Mouse (Mus musculus) midbrain, postnatal 0 days (tissue): Measurements from ENCODE around the gene Fuz. TPM values are rescaled to one million over a fixed set of nuclear protein-coding genes. Genes with fewer than 3 reads are reported as not detected.

Experiments
- ATAC-seq: fragments of 200-750 bp; cut with Nextera tagmentation; 2 replicates; pipeline ENCODE4 v1.8.0; 2017; ENCODE audit warnings: moderate number of reproducible peaks, mild to moderate bottlenecking, moderate TSS enrichment, moderate library complexity; ENCODE audit not compliant: low FRiP score
- DNase-seq: peaks from one replicate; pipeline ENCODE4 v3.0.0-alpha.2; 2015; ENCODE audit warnings: low spot score
- H3K27ac ChIP-seq: fragments of 300-500 bp; sonication (generic); 2 replicates; pipeline ENCODE4 v1.5.1; 2014; ENCODE audit warnings: low read depth, mild to moderate bottlenecking, low read length, mixed read lengths
- H3K27me3 ChIP-seq: fragments of 300-500 bp; sonication (generic); 2 replicates; pipeline ENCODE4 v1.6.1; 2014; ENCODE audit warnings: low read length, control low read depth, mixed read lengths; ENCODE audit not compliant: insufficient read depth
- H3K36me3 ChIP-seq: fragments of 300-500 bp; sonication (generic); 2 replicates; pipeline ENCODE4 v1.6.1; 2014; ENCODE audit warnings: low read length, control low read depth, mixed read lengths; ENCODE audit not compliant: insufficient read depth
- H3K4me1 ChIP-seq: fragments of 300-500 bp; sonication (generic); 2 replicates; pipeline ENCODE4 v1.6.1; 2014; ENCODE audit warnings: mild to moderate bottlenecking, control low read depth, antibody characterized with exemption, low read length, mixed read lengths; ENCODE audit not compliant: insufficient read depth
- H3K4me2 ChIP-seq: fragments of 300-500 bp; sonication (generic); 2 replicates; pipeline ENCODE4 v1.6.1; 2014; ENCODE audit warnings: low read depth, mild to moderate bottlenecking, low read length, mixed read lengths; ENCODE audit not compliant: poor library complexity, severe bottlenecking
- H3K4me3 ChIP-seq: fragments of 300-500 bp; sonication (generic); 2 replicates; pipeline ENCODE4 v1.5.1; 2014; ENCODE audit warnings: low read depth, mild to moderate bottlenecking, low read length, moderate library complexity
- H3K9ac ChIP-seq: fragments of 300-500 bp; sonication (generic); replicated peaks from 2 replicates; pipeline ENCODE4 v1.6.1; 2014; ENCODE audit warnings: mild to moderate bottlenecking, low read length, moderate library complexity, mixed read lengths; ENCODE audit not compliant: poor library complexity, severe bottlenecking
- H3K9me3 ChIP-seq: fragments of 300-500 bp; sonication (generic); 2 replicates; pipeline ENCODE4 v1.6.1; 2016; ENCODE audit warnings: low read length, control low read depth
- CTCF ChIP-seq: IDR thresholded peaks from 2 replicates; pipeline ENCODE4 v1.5.1; 2016; ENCODE audit warnings: antibody characterized with exemption, mild to moderate bottlenecking
- WGBS: fragments of 180-500 bp; shearing (Covaris S2); extraction: QIAGEN DNeasy Blood & Tissue Kit; methylation state at CpG from one replicate; pipeline ENCODE4 v1.1.7; 2014; 5-methylcytosine and 5-hydroxymethylcytosine counted together
- polyA plus RNA-seq: library from polyadenylated mRNA; unstranded; fragments of >200 nt; fragmentation: Nextera tagmentation; extraction: Ambion mirVana; gene quantifications from 2 replicates; pipeline ENCODE4 v1.2.1, GENCODE M21; 2015
- total RNA-seq: library from RNA; depleted of rRNA; stranded (reverse); fragments of >200 nt; gene quantifications from 2 replicates; pipeline ENCODE4 v1.2.3, GENCODE M21; 2014

Fuz gene
- total and polyA plus RNA-seq, 2 experiments from 2014 or later = 15.4 to 22.4 TPM

GRCm38 (mm10) chr7:44857905-44858304 lies 38.0 kb upstream of the Fuz start:
- H3K36me3 ChIP-seq = peaks cover 14% of the 10 kb centered on the region
- no peaks in the 10 kb centered on the region for H3K27me3 ChIP-seq
- no peaks in the 10 kb centered on the region for H3K9me3 ChIP-seq
- H3K9ac ChIP-seq = peak overlapping the region; percentile 85
- ATAC-seq (no peak), DNase-seq (no peak)
- peak overlapping the region; percentile 61 for H3K4me3 ChIP-seq
- no peak for TF ChIP-seq CTCF
- peak overlapping the region; percentile 72 for H3K4me2 ChIP-seq
- WGBS = 29% methylated on average over 8 of the region's 8 CpGs
- peak overlapping the region; percentile 88 for H3K27ac ChIP-seq
- H3K4me1 ChIP-seq = peaks cover 11% of the 10 kb centered on the region; the same call in 1 of the 2 replicates

- Histone ChIP-seq H3K4me3 (no peak overlapping the region), H3K4me2 (no peak overlapping the region), H3K9me3 (no peaks in the 10 kb centered on the region), H3K4me1 (peaks cover 11% of the 10 kb centered on the region; the same call in 1 of the 2 replicates), H3K9ac (no peak overlapping the region), H3K36me3 (peaks cover 31% of the 10 kb centered on the region), H3K27ac (no peak overlapping the region), H3K27me3 (no peaks in the 10 kb centered on the region)
- ATAC-seq = no peak
- 91% methylated on average over 11 of the region's 11 CpGs for WGBS
- no peak for TF ChIP-seq CTCF
- no peak for DNase-seq
Measured at GRCm38 (mm10) chr7:44859896-44860295, 36.0 kb upstream of the Fuz start.

GRCm38 (mm10) chr7:44860576-44861428 lies 35.1 kb upstream of the Fuz start:
- Histone ChIP-seq H3K9ac (no peak overlapping the region), H3K27me3 (no peaks in the 10 kb centered on the region), H3K4me3 (no peak overlapping the region), H3K4me1 (peaks cover 11% of the 10 kb centered on the region; the same call in 1 of the 2 replicates), H3K4me2 (no peak overlapping the region), H3K36me3 (peaks cover 35% of the 10 kb centered on the region), H3K9me3 (no peaks in the 10 kb centered on the region), H3K27ac (no peak overlapping the region; the same call in 1 of the 2 replicates)
- DNase-seq (peak; percentile 72), ATAC-seq (peak; percentile 35; the same call in 1 of the 2 replicates)
- WGBS = 54% methylated on average over 22 of the region's 22 CpGs
- TF ChIP-seq CTCF = peak; percentile 89

- H3K4me1 ChIP-seq = peaks cover 15% of the 10 kb centered on the region; the same call in 1 of the 2 replicates
- 73% methylated on average over 14 of the region's 14 CpGs for WGBS
- H3K27ac ChIP-seq = no peak overlapping the region
Measured at GRCm38 (mm10) chr7:44861429-44861816, 34.5 kb upstream of the Fuz start.

GRCm38 (mm10) chr7:44862434-44862833 lies 33.4 kb upstream of the Fuz start:
- Histone ChIP-seq H3K27ac (no peak overlapping the region), H3K4me2 (no peak overlapping the region), H3K9ac (no peak overlapping the region), H3K27me3 (no peaks in the 10 kb centered on the region), H3K36me3 (peaks cover 38% of the 10 kb centered on the region), H3K9me3 (no peaks in the 10 kb centered on the region), H3K4me1 (peaks cover 21% of the 10 kb centered on the region; the same call in 1 of the 2 replicates), H3K4me3 (no peak overlapping the region)
- no peak for DNase-seq
- no peak for TF ChIP-seq CTCF
- WGBS = 89% methylated on average over 8 of the region's 8 CpGs
- ATAC-seq = no peak

More at GRCm38 (mm10) chr7:44861429-44861816, 34.5 kb upstream of the Fuz start:
- TF ChIP-seq CTCF = no peak
- no peak for DNase-seq
- H3K36me3 ChIP-seq = peaks cover 37% of the 10 kb centered on the region
- H3K9ac ChIP-seq = no peak overlapping the region
- ATAC-seq = no peak
- H3K4me3 ChIP-seq = no peak overlapping the region
- no peaks in the 10 kb centered on the region for H3K9me3 ChIP-seq
- H3K27me3 ChIP-seq = no peaks in the 10 kb centered on the region
- no peak overlapping the region for H3K4me2 ChIP-seq

GRCm38 (mm10) chr7:44863210-44863609 lies 32.7 kb upstream of the Fuz start:
- TF ChIP-seq CTCF = no peak
- H3K36me3 ChIP-seq = peaks cover 38% of the 10 kb centered on the region
- DNase-seq = no peak
- no peak for ATAC-seq
- no peak overlapping the region for H3K27ac ChIP-seq
- H3K4me3 ChIP-seq = no peak overlapping the region
- peaks cover 25% of the 10 kb centered on the region for H3K4me1 ChIP-seq
- WGBS = 89% methylated on average over 14 of the region's 14 CpGs
- no peaks in the 10 kb centered on the region for H3K9me3 ChIP-seq
- H3K27me3 ChIP-seq = no peaks in the 10 kb centered on the region
- no peak overlapping the region for H3K9ac ChIP-seq
- no peak overlapping the region for H3K4me2 ChIP-seq
